Comparison of ENCODE assay signal across 9 mouse cellular contexts in genomic region chr11:103326950-103327349, GRCm38 (mm10). TPM values are rescaled to one million over a fixed set of nuclear protein-coding genes. Genes with fewer than 3 reads are reported as not detected.
A peak's percentile ranks its signal among the peaks of the same experiment; 100 is the strongest.
DNase-seq lines count a peak whose midpoint lies in the region; ATAC-seq lines count a peak whose summit lies in the region.
"Had no signal": no experiment of that assay in that cellular context is flagged by ENCODE, and none has a peak within 500 bp of the region (broad histone marks: within the 10 kb centered on the region; RNA-seq: fewer than 3 reads in every experiment).

No protein-coding gene starts in this region.

- H3K9me3 ChIP-seq in forebrain, embryonic 10.5 days: no peaks in the 10 kb centered on the region
- no peaks in the 10 kb centered on the region for H3K9me3 ChIP-seq in forebrain, embryonic 13.5 days (replicated peaks)
- H3K9me3 ChIP-seq: lung, embryonic 15.5 days had no signal

- no peak overlapping the region for H3K4me3 ChIP-seq in forebrain, embryonic 10.5 days
- H3K4me3 ChIP-seq in forebrain, embryonic 13.5 days: no peak overlapping the region
- H3K4me3 ChIP-seq: lung, embryonic 15.5 days had no signal

- H3K27me3 ChIP-seq in forebrain, embryonic 10.5 days (ENCODE audit: poor library complexity, severe bottlenecking): peaks cover 22% of the 10 kb centered on the region
- peaks cover under 1% of the 10 kb centered on the region; the same call in 1 of the 2 replicates for H3K27me3 ChIP-seq in forebrain, embryonic 13.5 days

- H3K36me3 ChIP-seq in forebrain, embryonic 10.5 days (replicated peaks): no peaks in the 10 kb centered on the region
- no peaks in the 10 kb centered on the region for H3K36me3 ChIP-seq in forebrain, embryonic 13.5 days (ENCODE audit: poor library complexity, severe bottlenecking)
- H3K36me3 ChIP-seq: lung, embryonic 15.5 days had no signal

- no peak overlapping the region for H3K4me2 ChIP-seq in forebrain, embryonic 13.5 days
- H3K4me2 ChIP-seq: lung, embryonic 15.5 days had no signal

- H3K9ac ChIP-seq in forebrain, embryonic 13.5 days: no peak overlapping the region
- H3K9ac ChIP-seq: lung, embryonic 15.5 days had no signal

- 13% methylated on average over 5 of the region's 5 CpGs for WGBS in forebrain, embryonic 10.5 days
- WGBS in forebrain, embryonic 13.5 days: 12% methylated on average over 5 of the region's 5 CpGs

- peak; percentile 79 for DNase-seq in forebrain, embryonic 10.5 days (ENCODE audit: extremely low spot score, low spot score)
- peak; percentile 72 for DNase-seq in MN1 (ENCODE audit: low spot score)
- DNase-seq in cerebellum, adult 9-10 months: peak; percentile 82
- peak; percentile 37 for DNase-seq in gastrocnemius, postnatal 25 days
- peak; percentile 87 to 98 for DNase-seq in layer of hippocampus, postnatal 25 days (ENCODE audit: extremely low spot score in 1 of 2, low spot score in 1 of 2)
- peak; percentile 49 to 78 for DNase-seq in spleen, postnatal 14 days (ENCODE audit: low spot score in 2 of 2)

- no peak for ATAC-seq in forebrain, embryonic 13.5 days
- ATAC-seq in megakaryocyte-erythroid progenitor cell, adult 5-6 weeks (replicated peaks; ENCODE audit: low FRiP score, low TSS enrichment, poor library complexity, severe bottlenecking): peak; percentile 72; the same call in 1 of the 2 replicates

- H3K27ac ChIP-seq in forebrain, embryonic 10.5 days: no peak overlapping the region
- no peak overlapping the region for H3K27ac ChIP-seq in forebrain, embryonic 13.5 days
- H3K27ac ChIP-seq: lung, embryonic 15.5 days had no signal

- H3K4me1 ChIP-seq in forebrain, embryonic 10.5 days: peaks cover 14% of the 10 kb centered on the region
- H3K4me1 ChIP-seq in forebrain, embryonic 13.5 days: peaks cover 9% of the 10 kb centered on the region

RNA-seq across cellular contexts. Expression of gene Arhgap27, which starts 36.5 kb away (rescaled TPM):
- 3.7 and 3.8 TPM in 2 replicates for polyA plus RNA-seq in forebrain, embryonic 10.5 days (2016; fragmentation: Nextera tagmentation; extraction: Ambion mirVana)
- polyA plus RNA-seq in forebrain, embryonic 13.5 days (2015; fragmentation: Nextera tagmentation; extraction: Ambion mirVana): 2.2 and 2.3 TPM in 2 replicates
- 1 to 10 TPM; 3.0 to 4.6 TPM for total RNA-seq in gastrocnemius, postnatal 25 days (2021)
- total RNA-seq in layer of hippocampus, postnatal 25 days (2021): 1 to 10 TPM; 8.6 to 9.3 TPM
- total RNA-seq in megakaryocyte-erythroid progenitor cell, adult 5-6 weeks (2014; fragmentation: Nextera tagmentation): 1.4 and 3.3 TPM in 2 replicates
- 2.1 and 11.1 TPM in 2 replicates for total RNA-seq in megakaryocyte-erythroid progenitor cell, adult 5-6 weeks (2017)

RNA-seq across cellular contexts. Expression of gene Map3k14, which starts 59.7 kb away (rescaled TPM):
- polyA plus RNA-seq in forebrain, embryonic 10.5 days (2016; fragmentation: Nextera tagmentation; extraction: Ambion mirVana): 4.0 TPM in 2 replicates
- polyA plus RNA-seq in forebrain, embryonic 13.5 days (2015; fragmentation: Nextera tagmentation; extraction: Ambion mirVana): 2.8 and 4.5 TPM in 2 replicates
- 1 to 10 TPM; 2.8 to 4.1 TPM for total RNA-seq in gastrocnemius, postnatal 25 days (2021)
- total RNA-seq in layer of hippocampus, postnatal 25 days (2021): 1 to 10 TPM; 3.0 to 3.7 TPM
- 1.8 and 2.9 TPM in 2 replicates for total RNA-seq in megakaryocyte-erythroid progenitor cell, adult 5-6 weeks (2014; fragmentation: Nextera tagmentation)
- 1.2 and 3.1 TPM in 2 replicates for total RNA-seq in megakaryocyte-erythroid progenitor cell, adult 5-6 weeks (2017)

Comparison
In these comparisons a context has a peak if more than half of its experiments do, and no peak if none do; other contexts are left out.
1. DNase-seq: peak in every context shown above with its lines; median percentile 92 in layer of hippocampus, postnatal 25 days; 82 in cerebellum, adult 9-10 months; 79 in forebrain, embryonic 10.5 days; 72 in MN1; 64 in spleen, postnatal 14 days; 37 in gastrocnemius, postnatal 25 days.